Mouse (Mus musculus) heart, adult 9 months (tissue): Measurements from ENCODE around the gene Ppp4c.

Experiments
- DNase-seq, 2 experiments: peaks; one replicate each; pipeline ENCODE4 v3.0.0; 2022; ENCODE audit warnings: low spot score in 2 of 2

The Ppp4c gene

DNA sequence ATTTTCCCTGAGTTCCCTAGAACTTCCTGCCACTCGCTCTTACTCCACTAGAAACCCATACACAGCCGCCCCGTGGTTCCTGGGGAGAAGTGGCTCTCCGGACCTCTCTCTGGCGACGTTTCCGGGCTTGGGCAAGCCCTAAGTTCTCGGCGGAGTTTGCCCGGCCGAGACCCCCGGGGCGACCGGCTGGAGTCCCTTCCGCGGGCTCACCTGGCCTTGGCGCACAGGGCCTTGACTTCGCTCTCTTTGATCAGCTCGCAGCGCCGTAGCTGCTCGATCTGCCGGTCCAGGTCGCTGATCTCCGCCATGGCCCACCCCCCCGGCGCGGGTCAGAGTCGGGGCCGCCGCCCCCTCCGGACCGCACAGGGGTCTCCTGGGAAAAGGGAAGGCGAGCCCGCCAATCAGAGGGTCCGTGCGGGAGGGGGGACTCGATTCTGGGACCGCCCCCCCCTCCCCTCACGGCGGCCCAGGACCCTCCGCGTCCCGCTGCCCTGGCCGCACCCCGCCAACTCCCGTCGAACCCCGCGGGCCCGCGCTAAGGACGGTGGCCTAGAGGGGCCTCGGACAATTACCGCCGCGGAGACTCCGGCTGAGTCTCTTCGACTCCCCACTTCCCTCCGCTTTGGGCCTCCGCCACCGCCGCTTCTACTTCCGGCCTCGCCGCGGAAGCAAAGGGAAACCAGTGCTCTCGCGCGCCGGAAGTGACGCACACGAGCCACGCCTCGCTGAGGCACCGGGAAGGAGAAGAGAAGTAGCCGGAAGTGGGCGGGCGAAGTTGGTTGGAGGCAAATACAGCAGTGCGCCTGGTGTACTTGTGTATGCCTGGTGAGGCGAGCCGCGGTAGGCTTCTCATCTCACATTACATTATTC lies at the start of gene Ppp4c:
Gene Ppp4c (minus strand): TSS at position 646 of the 870 bp plus-strand sequence.
- DNase-seq, result peak; percentile 95 to 96

DNA sequence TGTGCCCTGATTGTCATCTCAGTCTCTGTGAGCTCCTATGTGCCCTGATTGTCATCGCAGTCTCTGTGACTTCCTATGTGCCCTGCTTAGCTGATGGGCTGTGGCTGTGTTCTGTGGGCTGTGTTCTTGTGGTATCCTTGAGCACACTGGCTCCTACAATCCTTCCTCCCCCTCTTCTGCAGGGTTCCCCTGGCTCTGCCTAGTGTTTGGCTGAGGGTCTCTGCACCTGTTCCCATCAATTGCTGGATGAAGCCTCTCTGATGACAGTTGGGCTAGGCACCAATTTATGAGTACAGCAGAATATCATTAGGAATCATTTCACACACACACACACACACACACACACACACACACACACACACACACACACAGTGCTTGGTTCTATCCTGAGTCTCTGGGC lies 41.0 kb upstream of the Ppp4c start:
- no peak for DNase-seq

DNA sequence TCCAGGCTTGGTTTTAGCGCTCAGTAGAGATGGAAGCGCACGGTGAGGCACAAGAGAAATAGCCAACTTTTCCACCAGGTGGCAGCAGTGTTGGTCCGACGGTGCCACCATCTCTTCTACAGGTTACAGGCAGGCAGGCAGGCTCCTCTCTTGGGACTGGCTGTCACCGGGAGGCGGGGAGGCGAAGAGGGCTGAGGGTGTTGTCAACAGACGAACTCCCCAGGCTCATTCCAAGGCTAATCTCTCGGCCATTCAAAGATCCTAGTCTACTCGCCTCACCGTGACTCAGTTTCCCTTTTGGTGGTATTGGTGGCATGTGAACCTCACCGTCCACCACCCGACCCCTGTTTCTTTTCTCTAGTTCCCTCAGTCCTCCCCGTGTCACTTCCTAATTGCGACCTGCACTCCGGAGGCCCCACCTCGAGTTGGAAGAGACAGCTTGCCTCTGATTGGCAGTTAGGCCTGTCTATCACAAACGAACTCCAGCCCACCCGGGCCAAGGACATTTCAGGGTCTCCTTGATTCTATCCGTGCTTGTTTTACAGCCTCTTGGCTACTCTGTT lies 39.8 kb upstream of the Ppp4c start:
- DNase-seq, result peak; percentile 58 to 62

DNA sequence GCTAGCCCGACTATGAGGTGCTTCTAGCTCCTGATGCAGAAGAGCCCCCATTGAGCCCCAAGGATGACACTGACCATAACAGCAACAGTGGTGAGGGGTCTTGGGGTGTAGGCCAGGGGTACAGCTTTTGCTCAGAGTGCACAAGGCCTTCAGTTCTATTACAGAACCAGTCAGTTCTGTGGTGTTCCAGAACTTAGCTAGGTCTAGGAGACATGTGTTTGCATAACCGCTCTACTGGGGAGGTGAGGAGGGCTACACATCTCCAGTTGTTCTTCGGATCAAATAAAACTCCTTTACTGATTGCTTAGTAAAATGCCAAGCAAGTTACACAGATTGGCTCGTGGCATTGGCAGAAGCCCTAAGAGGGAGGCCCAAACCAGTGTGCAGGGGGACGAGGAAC lies 39.2 kb upstream of the Ppp4c start, which contains the start of gene 4930451I11Rik:
Gene 4930451I11Rik (minus strand): TSS at position 101 of the 400 bp plus-strand sequence.
- no peak for DNase-seq

DNA sequence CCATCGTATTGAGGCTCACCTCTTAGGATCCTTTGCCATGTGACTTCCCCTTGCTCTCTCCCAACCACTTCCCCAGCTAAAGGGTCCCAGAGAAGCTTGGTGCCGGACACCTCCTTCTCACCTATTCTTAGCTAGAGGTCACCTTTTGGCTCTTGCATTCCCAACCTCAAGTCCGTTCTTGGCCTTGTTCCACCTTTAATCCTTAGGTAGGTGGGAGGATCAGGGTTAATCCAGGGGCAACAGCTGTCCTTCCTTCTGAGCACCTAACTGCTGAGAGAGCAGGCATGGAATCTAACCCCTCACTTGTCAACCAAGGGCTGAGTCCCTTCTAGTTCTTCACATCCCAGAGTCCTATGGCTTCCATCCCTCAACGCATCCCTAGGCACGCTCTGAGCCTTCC lies 33.7 kb upstream of the Ppp4c start:
- DNase-seq, result no peak

DNA sequence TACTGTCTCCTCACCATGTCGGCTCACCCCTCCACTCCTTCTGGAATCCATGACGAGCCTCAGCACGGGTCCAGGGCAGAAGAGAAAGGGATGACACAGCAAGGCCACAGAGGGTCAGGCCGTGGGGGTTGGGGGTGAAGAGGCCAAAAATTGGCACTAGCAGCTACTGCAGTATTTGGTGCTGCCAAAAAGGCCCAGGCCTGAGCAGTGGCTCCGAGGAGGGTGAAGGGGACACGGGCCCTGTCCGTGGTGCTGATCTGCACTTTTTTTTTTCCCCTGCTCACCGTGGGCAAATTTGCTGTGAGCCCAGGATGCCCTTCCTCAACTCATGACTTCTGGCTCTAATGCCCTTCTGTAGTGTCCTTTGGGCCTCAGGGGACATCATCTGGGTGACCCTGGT lies 33.1 kb upstream of the Ppp4c start:
- DNase-seq, result no peak

DNA sequence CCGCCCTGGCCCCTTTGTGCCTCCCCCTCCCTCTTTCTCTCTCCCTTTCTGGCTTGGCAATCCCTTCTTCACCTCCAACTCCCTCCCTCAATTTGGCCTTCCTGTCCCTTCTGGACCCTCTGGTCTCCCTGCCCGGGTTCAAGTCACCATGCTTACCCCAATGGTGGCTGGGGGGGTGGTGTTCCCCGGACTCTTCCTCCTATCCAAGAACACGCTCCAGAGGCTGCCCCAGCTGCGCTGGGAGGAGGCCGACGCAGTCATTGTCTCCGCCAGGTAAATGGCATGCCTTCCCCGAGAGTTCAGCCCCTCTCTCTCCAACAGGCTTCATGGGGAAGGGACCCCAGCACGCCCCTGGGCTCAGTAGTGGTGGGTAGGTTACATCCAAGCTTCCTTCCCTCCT lies 31.6 kb upstream of the Ppp4c start:
- no peak for DNase-seq

DNA sequence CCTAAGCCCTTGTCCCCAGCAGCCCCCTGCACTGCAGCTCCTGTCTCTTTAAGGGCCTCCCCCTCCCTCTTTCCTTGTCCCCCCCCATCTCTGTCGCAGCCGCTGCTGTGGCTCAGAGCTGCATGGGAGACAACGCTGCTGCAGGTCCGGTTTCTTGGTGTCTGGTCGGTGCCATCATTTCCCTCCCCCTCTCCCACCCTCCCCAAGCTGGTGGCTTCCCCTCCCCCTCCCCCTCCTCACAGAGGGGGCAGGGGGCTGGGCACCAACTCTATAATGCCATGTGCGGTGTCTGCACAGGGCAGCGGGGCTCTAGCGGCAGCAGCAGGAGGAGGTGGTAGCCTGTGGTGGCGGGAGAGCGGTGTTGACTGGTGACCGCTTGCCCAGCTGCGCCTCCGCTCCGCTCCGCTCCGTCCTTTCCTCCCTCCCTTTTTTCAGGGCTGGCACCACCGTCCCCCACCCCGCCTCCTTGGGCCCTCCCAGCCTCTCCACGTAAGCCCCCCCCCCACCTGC lies 31.0 kb upstream of the Ppp4c start:
- DNase-seq, result no peak

DNA sequence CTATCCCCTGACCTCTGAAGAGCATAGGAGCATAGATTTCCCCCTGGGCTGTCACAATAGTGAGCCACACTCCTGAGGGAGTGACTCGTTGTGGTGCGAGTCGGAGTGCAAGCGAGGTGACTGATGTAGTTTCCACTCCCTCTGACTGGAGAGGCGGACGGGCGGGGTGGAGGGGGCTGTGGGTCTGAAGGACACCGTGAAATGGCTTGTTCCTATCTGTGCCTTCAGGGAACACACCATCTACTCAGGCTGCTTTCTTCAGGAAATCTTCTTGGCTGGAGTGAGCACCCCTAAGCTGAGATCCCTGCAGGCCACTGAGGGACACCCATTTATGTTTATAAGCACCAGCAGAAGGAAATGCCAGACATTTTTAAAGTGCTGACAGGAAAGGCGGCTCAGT lies 30.4 kb upstream of the Ppp4c start:
- DNase-seq, result peak; percentile 29 to 64

DNA sequence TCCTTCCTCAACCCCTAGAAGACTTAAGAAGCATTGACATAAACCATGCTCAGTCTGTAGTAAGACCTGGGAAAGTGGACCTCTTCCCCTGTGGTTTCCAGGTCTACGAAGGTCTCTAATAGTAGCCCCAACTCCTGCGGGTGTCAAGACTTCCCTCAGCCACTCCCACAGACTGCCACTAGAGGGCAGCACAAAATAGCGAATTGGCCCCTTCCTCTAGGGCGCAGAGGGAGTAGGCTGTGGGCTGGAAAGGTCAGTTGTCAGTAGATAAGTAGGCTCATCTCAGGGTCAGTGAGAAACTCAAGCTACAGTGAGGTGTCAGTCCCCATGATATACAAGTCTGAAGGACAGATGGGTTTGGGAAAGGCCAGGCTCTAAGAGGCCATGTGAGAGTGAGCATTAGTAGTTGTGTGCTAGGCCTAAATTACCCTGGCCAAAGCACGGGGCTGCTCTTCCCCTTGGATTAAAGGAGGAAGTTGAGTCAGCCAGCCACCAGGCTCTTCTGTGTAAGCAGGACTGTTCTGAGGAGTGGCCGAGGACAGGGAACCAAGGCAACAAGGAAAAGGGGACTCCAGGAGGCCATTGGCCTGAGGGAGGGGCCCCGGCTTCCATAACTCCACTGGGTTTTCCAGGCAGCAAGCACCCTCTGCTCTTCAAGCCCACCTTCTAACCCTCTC lies 29.7 kb upstream of the Ppp4c start:
- DNase-seq, result peak; percentile 74 to 83

DNA sequence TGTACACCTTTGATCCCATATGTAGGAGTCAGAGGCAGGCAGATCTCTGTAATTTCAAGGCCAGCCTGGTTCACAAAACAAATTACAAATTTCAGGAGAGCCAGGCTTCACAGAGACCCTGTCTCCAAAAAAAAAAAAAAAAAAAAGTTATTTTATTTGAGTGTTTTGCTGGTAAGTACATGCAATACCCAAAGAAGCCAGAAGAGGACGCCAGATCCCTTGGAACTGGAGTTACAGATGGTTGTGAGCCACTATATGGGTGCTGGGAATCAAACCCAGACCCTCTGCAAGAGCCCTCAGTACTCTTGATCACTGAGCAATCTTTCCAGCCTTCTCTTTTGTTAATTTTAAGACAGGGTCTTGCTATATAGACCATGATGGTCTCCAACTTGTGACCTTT lies 26.5 kb upstream of the Ppp4c start:
- no peak for DNase-seq

DNA sequence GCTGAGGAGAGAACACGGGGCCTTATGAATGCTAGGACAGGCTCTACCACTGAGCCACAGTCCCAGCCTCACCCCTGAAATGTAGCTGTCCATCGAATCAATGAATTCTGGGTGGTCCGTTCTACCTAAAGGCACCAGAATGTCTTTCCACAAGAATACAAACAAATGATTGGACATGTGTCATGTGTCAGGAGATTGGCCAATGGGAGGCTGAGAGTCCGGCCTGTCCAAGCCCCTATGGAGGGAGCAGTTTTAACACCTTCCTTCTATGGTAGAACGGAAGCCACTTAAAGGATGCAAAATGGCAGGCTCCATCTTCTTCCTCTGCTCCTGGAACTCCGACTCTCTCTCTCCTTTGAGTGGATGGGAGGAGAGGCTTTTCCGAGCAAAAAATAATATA lies 25.3 kb upstream of the Ppp4c start:
- no peak for DNase-seq

DNA sequence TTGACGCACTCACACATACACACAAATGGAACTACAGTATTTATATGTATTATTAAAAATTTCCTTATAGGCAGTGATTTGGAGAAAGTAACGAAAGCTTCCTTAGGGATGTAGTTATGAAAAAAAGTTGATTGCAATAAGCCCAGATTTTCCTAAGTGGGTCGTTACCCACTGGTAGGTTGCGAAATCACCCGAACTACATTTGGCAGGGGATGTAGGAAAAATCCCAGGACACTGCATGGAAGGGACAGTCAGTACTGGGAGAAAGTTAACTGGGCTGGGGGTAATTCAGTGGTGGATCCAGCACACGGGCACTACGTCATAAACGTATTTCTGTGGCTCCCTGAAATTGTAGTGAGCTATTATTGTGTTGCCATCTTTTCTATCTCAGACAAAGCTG lies 24.2 kb upstream of the Ppp4c start:
- DNase-seq, result peak in 1 of 2 experiments; percentile 65

DNA sequence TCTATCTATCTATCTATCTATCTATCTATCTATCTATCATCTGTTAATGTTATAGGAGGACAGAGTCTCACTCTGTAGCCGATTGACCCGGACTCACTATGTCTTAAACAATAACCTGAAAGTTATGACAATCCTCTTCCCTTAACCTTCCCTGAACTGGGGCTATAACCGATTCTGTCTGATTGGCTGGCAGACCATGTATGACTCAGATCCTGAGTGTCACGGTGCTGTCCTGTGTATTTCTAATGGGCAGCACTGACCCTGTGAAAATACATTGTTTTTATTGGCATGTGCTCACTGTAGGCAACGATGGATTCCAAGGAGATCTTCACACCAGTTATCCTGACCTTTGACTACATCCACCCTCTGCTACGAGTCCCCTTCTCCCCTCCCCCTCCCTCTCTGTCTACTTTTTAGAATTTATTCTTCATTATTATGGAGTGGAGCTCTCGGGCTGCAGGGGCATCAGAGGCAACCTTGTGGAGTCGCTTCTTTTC lies 23.5 kb upstream of the Ppp4c start:
- DNase-seq, result no peak

DNA sequence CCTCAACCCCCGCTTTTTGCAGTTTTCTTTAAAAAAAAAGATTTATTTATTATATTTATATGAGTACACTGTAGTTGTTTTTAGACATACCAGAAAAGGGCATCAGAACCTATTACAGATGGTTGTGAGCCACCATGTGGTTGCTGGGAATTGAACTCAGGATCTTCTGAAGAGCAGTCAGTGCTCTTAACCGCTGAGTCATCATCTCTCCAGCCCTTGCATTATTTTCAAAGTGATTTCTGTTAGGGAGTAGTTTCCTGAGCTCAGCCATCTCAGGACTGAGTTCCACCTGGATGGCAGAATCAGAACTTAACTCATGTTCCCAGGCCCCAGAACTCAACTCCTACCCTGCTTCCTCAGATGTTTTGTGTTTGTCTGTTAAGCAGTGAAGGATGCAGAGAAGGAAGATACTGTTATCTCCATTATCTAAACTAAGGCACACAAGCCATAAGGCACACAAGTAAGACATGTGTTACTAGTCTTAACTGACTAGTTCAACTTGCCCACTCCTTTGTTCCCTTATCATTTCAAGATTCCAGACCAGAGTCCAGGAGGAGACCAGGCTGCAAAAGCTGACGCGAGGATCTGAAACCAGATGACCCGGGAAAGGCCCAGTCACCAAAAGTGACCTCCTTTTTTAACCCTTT lies 17.6 kb upstream of the Ppp4c start:
- DNase-seq, result no peak

DNA sequence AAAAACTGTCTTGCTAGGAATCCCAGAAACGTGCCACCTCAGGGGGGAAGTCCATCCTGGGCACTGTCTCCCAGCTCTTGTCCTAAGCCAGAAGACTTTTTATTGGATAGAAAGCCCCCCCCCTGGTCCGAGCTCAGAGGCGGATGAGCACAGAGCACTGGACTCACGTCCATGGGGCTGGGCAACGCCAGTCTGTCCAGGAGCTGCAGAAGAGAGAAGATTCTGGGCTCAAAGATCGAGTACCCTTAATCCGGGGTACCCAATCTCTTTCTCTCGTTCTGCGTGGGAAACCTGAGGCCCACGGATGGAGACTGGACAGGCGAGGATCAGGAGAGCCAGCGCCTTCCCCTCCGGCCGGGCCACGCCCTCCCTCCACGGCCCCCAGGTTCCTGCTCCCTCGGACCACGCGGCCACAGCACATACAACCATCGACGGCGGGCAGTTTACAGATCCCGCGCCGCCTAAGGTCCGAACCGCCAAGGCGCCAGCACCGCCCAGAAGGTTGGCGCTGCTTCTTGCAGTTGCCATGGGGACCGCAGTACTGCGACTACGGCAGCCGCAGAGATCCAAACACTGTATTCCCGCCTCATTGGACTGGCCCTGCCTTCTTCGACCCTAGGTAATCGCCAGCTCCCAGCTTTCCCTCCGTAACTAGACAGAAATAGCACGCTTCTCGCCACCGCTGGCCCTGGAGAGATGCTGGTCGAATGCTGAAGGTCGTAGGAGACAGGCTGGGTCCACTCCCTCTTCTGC lies 16.6 kb upstream of the Ppp4c start:
- DNase-seq, result peak; percentile 91 to 93

DNA sequence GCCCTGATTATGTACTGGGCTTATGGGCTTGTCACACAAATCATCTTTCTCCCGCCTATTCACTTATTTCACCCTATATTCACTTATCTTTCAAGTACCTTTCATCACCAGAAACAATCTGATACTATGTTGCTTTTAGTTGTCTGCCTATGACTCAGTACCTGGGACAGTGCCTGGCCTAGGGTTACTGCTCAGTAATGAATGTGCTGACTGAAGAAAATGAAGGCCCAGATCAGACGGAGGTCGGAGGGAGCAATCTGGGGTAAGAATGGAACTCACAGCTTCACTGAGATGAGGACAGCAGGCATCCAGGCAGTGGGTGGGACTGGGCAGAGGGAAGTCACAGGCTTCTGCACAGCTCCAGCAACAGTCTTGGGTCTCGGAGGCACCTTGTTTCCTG lies 15.1 kb upstream of the Ppp4c start:
- no peak for DNase-seq

DNA sequence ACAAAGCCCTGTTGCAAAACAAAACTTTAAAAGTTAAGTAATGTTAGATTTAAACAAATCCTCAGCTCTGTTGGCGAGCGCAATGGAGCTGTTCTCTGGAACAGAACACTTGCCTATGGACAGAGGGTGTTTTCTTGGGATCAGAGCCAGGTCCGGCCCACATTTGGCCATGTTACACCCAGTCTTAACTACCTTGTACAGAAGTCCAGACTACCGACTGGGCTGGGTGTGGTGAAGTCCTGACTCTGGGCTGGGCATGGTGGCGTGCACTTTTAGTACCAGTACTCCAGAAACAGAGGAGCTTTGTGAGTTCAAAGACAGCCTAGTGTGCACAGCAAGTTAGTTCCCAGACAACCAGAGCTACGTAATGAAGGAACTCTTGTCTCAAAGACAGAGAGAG lies 14.7 kb upstream of the Ppp4c start:
- DNase-seq, result no peak

DNA sequence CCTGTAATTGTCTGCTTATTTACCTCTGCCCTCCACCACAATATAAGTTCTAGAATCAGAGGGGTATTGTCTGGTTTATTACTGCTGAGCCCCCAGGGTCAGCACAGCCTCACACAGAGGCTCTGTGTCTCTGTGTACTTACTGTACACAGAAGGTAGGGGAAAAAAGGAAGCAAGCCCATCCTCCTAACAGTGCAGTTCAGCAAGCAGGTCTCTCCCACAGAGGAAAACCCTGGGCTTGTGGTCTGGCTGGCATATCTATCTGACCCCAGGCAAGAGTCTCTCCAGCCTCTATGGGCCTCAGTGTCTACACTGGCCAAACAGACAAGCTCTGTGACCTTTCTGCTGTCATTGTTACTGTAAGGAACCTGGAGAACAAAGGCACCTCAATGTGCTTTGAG lies 11.5 kb upstream of the Ppp4c start:
- no peak for DNase-seq

DNA sequence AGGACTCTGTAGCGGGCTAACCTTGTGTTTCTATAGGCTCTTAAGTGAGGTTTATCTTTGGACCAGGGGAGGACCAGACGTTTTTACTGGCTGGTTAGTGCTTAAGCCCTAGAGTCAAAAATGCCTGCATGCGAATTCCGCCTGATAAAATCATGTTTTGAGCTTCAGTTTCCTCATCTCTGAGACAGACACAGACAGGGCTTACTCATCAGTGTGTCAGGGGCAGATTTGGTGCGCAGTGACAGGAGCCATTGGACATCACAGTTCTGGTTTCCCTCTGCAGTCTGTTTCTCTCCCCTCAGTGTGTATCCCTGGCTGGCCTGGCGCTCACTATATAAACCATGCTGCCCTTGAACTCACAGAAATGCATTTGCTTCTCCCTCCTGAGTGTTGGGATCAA lies 10.9 kb upstream of the Ppp4c start:
- no peak for DNase-seq
